Mouse (Mus musculus): Measurements from ENCODE around the gene Lmnb2. TPM values are rescaled to one million over a fixed set of nuclear protein-coding genes. Genes with fewer than 3 reads are reported as not detected.
A peak's percentile ranks its signal among the peaks of the same experiment; 100 is the strongest.

Gene Lmnb2
- polyA plus RNA-seq, 1 experiment from 2014 or later, result 60.4 TPM

DNA sequence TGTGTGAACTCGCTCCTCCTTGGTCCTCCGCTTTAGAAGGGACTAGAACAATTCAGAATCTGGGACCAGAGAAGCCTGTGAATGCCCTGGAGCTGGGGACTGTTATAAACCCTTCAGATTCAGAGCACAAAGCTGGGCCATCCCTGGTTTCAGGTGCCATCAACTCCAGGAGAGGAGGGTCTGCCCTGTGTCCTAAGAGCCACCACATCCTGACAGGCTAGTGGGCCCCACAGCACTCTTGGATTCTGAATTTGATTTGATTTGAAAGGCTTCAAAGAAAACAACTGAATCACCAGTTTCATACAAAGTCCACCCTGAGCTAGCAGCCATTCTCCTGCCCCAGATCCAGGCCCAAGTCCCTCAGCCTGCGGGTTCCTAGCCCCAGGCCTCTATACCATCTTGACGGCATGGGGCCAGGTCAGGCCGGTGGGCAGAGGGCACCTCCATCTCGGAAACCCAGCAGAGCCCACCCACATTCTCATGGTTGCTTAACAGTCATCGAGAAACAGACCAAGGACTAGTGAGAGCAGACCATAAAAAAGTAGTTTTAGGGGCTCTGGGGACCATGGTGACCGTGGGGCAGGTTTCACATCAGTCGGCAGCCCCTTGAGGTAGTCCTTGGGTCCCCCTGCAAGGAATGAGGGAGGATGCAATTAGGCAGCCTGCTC lies 15.6 kb downstream of the Lmnb2 start:
- H3K9ac ChIP-seq, result no peak overlapping the region
- no peak overlapping the region for H3K4me3 ChIP-seq
- H3K27me3 ChIP-seq, result no peaks in the 10 kb centered on the region
- peaks cover 15% of the 10 kb centered on the region for H3K4me1 ChIP-seq
- no peak overlapping the region for H3K27ac ChIP-seq
- H3K36me3 ChIP-seq, result peaks cover 56% of the 10 kb centered on the region
- H3K9me3 ChIP-seq, result no peaks in the 10 kb centered on the region
- H3K4me2 ChIP-seq, result no peak overlapping the region
- no peak for ATAC-seq (ENCODE audit: borderline replicate concordance, extremely low read depth, low FRiP score, low TSS enrichment)
- WGBS, result 89% methylated on average over 9 of the region's 9 CpGs

DNA sequence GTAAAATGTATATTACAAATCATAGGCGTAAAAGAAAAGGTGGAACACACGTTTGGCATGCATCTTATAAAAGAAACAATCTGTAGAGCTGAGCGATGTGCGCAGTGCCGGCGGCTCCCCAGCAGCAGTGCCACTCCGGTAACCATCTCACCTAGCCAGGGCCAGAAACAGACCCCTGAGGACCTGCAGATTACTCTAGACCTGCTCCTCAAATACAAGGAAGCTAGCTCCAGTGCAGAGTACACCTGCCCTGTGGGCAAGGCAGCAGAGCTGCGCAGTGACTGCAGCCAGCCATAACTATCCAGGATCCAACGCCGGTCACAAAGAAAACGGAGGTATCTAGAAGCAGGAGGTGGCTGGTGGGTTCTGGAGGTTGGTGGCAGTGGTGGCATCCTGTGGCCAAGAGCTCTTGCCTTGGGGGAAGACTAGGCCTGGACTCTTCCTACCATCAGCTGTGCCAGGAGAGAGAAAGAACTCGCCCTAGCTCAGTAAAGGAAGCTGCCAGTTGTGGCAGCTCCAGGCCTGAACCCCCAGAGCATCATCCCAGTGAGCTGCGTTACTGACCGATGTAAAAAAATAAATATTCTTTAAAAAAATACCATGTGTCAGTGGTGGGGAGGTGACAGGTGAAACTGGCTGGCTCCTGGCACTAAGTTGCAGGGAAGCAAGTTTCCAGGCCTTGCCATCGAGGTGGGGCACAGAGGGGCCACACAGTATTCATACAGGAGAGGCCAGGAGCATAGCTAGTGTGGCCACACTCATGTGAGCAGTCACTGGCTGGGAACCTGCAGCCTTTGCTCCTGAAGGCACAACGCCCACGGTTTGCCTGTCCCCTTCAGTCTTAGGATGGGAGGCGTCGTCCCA lies 16.4 kb downstream of the Lmnb2 start:
- H3K9me3 ChIP-seq, result no peaks in the 10 kb centered on the region
- no peak overlapping the region; the same call in 1 of the 2 replicates for H3K9ac ChIP-seq
- peak overlapping the region; percentile 39 for H3K4me2 ChIP-seq
- H3K27ac ChIP-seq, result 0 out of 2 replicates have a peak overlapping the region, but pooled peaks have one; percentile 1
- H3K27me3 ChIP-seq, result no peaks in the 10 kb centered on the region
- no peak for ATAC-seq (ENCODE audit: borderline replicate concordance, extremely low read depth, low FRiP score, low TSS enrichment)
- 84% methylated on average over 19 of the region's 19 CpGs for WGBS
- H3K36me3 ChIP-seq, result peaks cover 52% of the 10 kb centered on the region
- H3K4me1 ChIP-seq, result peaks cover 15% of the 10 kb centered on the region
- no peak overlapping the region for H3K4me3 ChIP-seq

DNA sequence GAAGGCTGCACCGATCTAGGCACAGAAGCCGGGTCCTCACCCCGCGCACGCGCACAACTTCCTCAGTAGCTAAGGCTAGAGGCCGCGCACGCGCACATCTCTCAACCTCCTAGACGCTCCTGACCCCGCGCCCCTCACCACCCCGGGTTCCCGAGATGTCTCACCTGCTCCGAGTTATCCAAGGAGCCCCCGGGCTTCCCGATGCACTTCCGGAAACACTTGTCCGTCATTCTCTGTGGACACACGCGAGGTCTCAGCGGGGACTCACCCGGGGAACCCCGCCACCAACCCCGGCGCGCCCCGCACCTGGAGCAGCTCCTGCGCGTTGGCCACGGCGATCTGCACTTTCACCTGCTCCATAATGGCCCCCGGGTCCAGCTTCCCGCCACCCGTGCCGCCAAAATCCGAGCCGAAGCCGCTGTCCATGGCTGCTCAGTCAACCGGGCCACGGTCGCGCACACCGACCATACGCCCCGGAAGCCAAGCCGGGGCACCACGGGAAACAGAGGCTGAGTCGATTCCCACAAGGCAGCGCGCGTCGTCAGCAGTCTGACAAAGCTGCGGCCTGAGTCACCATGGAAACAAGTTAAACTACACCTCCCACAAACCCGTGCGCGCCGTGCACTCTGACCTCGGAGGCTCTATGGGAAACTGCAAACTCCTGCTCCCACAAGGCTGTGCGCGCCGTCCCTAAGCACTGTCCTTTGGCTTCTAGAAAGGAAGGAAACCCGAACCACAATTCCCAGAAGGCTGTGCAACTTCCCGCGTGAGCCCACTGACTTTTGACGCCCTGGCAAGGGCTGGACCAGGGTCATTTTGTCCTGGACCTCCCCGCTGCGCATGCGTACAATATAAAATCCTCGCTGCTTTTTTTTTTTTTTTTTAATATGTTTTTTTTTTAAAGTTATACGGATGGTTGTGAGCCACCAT lies 17.5 kb downstream of the Lmnb2 start, which contains the start of gene Timm13:
TSS of gene Timm13 (minus strand) at position 652 of the 930 bp plus-strand sequence.
- Histone ChIP-seq H3K9me3 (no peaks in the 10 kb centered on the region), H3K9ac (peak within 1 kb of the TSS; percentile 77), H3K4me3 (peak within 1 kb of the TSS; percentile 72), H3K4me1 (peaks cover 15% of the 10 kb centered on the region), H3K27me3 (no peaks in the 10 kb centered on the region), H3K27ac (peak within 1 kb of the TSS; percentile 73), H3K4me2 (peak within 1 kb of the TSS; percentile 90), H3K36me3 (peaks cover 45% of the 10 kb centered on the region)
- peak; percentile 94 for ATAC-seq (ENCODE audit: borderline replicate concordance, extremely low read depth, low FRiP score, low TSS enrichment)
- under 1% methylated on average over 72 of the region's 72 CpGs for WGBS

DNA sequence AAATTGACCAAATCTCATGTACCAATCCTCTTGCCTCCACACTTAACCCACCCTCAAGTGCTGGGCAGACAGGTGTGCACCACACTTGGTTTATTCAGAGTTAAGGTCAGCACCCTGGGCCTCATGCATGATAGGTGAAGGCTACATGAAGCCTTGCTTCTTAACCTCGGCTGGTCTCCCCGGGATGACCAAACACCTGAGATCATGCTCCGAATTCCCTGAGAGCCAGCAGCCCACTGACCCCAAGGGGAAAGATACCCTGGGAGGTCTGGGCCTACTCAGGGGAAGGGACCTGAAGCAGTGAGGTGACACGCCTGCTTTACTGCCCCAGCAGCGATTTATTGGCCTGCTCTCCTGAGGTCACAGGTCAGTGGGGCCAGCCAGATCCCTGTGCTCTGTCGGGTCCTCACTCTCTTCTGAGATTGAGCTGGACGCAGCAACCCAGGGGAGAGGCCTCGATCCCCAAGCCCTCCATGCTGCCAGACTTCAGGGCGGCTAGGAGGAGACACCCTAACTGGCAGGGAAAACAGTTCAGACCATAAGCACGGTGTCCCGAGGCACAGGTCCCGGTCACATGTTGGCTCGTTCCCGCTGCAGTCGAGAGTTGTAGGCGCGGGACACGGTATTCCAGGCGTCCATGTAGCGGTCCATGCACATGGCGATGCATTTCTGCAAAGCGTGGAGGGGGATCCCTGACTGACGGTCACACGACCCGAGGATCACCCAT lies 18.3 kb downstream of the Lmnb2 start:
- 11% methylated on average over 25 of the region's 25 CpGs for WGBS

DNA sequence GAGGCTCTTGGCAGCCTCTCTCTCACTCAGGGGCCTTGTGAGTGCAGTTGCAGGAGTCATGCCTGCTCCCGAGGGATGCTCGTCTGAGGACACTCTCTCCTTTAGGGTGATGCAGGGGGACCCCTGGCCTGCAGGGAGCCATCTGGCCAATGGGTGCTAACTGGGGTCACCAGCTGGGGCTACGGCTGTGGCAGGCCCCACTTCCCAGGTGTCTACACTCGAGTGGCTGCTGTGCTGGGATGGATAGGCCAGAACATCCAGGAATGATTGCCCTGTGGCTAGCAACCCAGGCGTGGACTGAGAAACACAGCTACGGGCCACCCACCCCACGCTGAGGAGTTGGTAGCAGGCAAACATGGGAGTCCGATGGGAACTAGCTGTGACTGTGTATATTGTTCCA lies 19.0 kb downstream of the Lmnb2 start:
- Histone ChIP-seq H3K9ac (no peak overlapping the region), H3K4me3 (peak overlapping the region; percentile 72; the same call in 1 of the 2 replicates)

More for the DNA sequence above, 18.3 kb downstream of the Lmnb2 start:
- H3K4me2 ChIP-seq, result peak overlapping the region; percentile 90
- no peaks in the 10 kb centered on the region for H3K9me3 ChIP-seq
- no peak overlapping the region for H3K27ac ChIP-seq
- peaks cover 15% of the 10 kb centered on the region for H3K4me1 ChIP-seq
- H3K4me3 ChIP-seq, result peak overlapping the region; percentile 72
- H3K9ac ChIP-seq, result peak overlapping the region; percentile 77
- no peak; the same call in 1 of the 2 replicates for ATAC-seq (ENCODE audit: borderline replicate concordance, extremely low read depth, low FRiP score, low TSS enrichment)
- H3K36me3 ChIP-seq, result peaks cover 39% of the 10 kb centered on the region
- H3K27me3 ChIP-seq, result no peaks in the 10 kb centered on the region

DNA sequence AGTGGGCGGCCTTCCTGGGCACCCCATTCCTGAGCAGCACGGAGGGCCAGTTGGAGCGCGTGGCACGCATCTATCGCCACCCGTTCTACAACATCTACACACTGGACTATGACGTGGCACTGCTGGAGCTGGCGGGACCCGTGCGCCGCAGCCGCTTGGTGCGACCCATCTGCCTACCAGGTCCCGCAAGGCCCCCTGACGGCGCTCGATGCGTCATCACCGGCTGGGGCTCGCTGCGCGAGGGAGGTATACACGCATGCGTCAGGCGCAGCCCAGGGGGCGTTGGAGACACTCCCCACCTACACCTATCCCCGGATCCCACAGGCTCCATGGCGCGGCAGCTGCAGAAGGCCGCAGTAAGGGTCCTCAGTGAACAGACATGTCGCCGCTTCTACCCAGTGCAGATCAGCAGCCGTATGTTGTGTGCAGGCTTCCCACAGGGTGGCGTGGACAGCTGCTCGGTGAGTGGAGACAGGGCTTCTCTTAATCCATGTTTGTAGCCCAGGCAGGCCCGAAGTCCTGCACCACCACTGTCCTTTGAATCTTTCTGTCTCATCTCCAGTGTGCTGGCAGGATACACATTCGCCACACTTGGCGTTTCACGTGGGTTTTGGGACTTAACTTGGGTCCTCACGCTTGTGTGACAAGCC lies 20.1 kb downstream of the Lmnb2 start:
- Histone ChIP-seq H3K9ac (no peak overlapping the region), H3K4me1 (peaks cover 15% of the 10 kb centered on the region), H3K9me3 (no peaks in the 10 kb centered on the region), H3K36me3 (peaks cover 21% of the 10 kb centered on the region; the same call in 1 of the 2 replicates), H3K4me3 (no peak overlapping the region), H3K27me3 (no peaks in the 10 kb centered on the region), H3K4me2 (no peak overlapping the region), H3K27ac (no peak overlapping the region)
- 32% methylated on average over 41 of the region's 41 CpGs for WGBS
- no peak for ATAC-seq (ENCODE audit: borderline replicate concordance, extremely low read depth, low FRiP score, low TSS enrichment)

More for the DNA sequence above, 19.0 kb downstream of the Lmnb2 start:
- Histone ChIP-seq H3K9me3 (no peaks in the 10 kb centered on the region), H3K27ac (no peak overlapping the region), H3K4me1 (peaks cover 15% of the 10 kb centered on the region), H3K36me3 (peaks cover 32% of the 10 kb centered on the region), H3K4me2 (peak overlapping the region; percentile 90; the same call in 1 of the 2 replicates), H3K27me3 (no peaks in the 10 kb centered on the region)
- WGBS, result 85% methylated on average over 8 of the region's 8 CpGs
- ATAC-seq (ENCODE audit: borderline replicate concordance, extremely low read depth, low FRiP score, low TSS enrichment), result no peak

DNA sequence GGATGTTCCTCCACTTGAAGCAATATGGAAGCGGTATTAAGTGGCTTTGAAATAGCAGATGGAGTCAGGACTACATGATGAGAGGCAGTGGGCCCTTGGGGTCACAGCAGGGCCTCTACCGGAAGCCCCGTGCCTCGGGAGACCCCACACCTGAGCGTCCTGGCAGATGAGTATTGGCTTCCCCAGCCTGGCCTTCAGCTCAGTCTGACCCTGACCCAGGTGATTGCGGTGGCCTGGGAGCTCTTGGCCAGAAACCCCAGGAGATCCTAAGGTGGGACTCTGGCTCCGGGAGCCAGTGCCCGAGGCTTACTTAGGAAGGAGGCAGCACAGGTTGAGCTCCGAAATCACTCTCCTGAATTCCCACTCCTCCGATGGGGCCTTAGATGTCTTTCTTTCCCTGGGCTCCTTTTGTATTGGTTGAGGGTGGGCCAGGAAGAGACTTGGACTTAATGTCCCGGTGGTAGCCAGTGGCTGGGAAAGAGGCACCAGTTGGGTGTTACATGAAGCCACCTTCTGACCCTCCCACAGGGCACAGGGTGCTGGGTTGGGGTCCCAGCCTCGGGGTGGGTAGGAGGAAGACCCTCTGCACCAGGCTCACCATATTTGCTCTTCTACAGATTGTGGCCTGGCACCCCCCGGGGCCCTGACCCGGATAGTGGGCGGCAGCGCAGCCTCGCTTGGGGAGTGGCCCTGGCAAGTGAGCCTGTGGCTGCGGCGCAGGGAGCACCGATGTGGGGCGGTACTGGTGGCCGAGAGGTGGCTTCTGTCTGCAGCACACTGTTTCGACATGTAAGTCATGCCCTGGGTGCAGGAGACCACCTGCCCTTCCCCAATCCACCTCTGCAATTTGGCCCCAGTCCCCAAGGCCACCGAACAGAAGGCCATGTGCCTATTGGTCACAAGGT lies 21.2 kb downstream of the Lmnb2 start:
- H3K4me2 ChIP-seq, result no peak overlapping the region
- no peak overlapping the region for H3K27ac ChIP-seq
- ATAC-seq (ENCODE audit: borderline replicate concordance, extremely low read depth, low FRiP score, low TSS enrichment), result no peak
- no peaks in the 10 kb centered on the region for H3K9me3 ChIP-seq
- H3K36me3 ChIP-seq, result peaks cover 11% of the 10 kb centered on the region; the same call in 1 of the 2 replicates
- no peak overlapping the region for H3K9ac ChIP-seq
- peaks cover 15% of the 10 kb centered on the region for H3K4me1 ChIP-seq
- no peaks in the 10 kb centered on the region for H3K27me3 ChIP-seq
- no peak overlapping the region for H3K4me3 ChIP-seq
- WGBS, result 66% methylated on average over 24 of the region's 24 CpGs

DNA sequence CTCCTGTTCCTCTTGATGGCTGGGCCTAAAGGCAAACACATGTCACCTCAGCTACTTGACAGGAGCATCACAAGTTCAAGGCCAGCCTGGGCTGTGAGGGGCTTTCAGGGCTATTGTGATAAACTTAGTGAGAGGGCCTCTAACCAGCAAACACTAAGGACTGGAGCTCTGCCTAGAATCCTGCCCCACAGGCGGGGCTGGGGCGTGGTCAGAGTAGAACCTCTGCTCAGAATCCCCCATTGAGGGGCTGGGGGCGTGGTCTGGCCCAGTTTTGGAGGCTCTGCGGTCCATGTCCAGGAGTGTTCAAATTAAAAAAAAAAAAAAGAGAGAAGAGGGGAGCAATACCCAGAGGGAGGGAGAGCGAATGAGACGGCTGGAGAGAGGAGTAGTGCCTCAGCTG lies 22.3 kb downstream of the Lmnb2 start:
- ATAC-seq (ENCODE audit: borderline replicate concordance, extremely low read depth, low FRiP score, low TSS enrichment), result no peak
- Histone ChIP-seq H3K4me2 (no peak overlapping the region), H3K4me3 (no peak overlapping the region), H3K27ac (no peak overlapping the region), H3K27me3 (peaks cover 4% of the 10 kb centered on the region), H3K9ac (no peak overlapping the region), H3K9me3 (no peaks in the 10 kb centered on the region), H3K4me1 (peaks cover 9% of the 10 kb centered on the region), H3K36me3 (peaks cover 10% of the 10 kb centered on the region; the same call in 1 of the 2 replicates)
- 75% methylated on average over 6 of the region's 6 CpGs for WGBS

DNA sequence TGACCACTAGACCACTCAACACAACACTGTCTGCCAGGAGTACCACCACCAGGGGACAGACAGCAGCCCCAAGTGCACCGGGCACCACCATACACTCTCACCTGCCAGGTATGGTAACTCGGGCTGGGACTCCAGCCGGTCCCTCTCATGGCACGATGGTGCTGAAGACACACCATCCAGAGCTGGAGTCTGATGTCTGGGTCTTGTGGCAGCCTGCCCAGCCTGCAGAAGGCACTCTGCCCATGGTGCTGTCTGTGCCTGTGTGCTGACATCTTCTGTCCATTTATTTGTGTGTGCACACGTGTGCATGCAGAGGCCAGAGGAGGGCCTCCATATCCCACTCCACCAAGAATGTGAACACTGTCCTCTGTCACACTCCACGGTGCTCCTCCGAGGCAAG lies 22.9 kb downstream of the Lmnb2 start:
- 77% methylated on average over 7 of the region's 7 CpGs for WGBS
- Histone ChIP-seq H3K4me2 (no peak overlapping the region), H3K36me3 (peaks cover 10% of the 10 kb centered on the region; the same call in 1 of the 2 replicates), H3K9me3 (no peaks in the 10 kb centered on the region), H3K27ac (no peak overlapping the region), H3K9ac (no peak overlapping the region), H3K27me3 (peaks cover 10% of the 10 kb centered on the region), H3K4me3 (no peak overlapping the region), H3K4me1 (peaks cover 9% of the 10 kb centered on the region)
- no peak for ATAC-seq (ENCODE audit: borderline replicate concordance, extremely low read depth, low FRiP score, low TSS enrichment)

DNA sequence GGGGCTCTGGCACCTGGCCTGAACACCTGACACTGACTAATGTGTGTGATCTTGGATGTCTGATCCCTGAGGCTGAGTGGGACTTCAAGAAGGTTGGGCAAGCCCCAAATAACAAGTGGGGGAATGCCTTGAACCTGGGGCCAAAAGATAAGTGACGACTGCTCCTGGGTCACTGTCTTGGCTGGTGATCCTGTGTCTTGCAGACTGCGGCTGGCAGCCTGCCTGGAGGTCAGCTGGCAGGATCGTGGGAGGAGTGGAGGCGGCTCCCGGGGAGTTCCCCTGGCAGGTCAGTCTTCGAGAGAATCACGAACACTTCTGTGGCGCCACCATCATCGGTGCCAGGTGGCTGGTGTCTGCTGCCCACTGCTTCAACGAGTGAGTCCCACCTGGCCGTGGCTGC lies 30.9 kb downstream of the Lmnb2 start:
- 28% methylated on average over 11 of the region's 11 CpGs for WGBS
- no peak for ATAC-seq (ENCODE audit: borderline replicate concordance, extremely low read depth, low FRiP score, low TSS enrichment)

More for the DNA sequence above, 30.9 kb downstream of the Lmnb2 start:
- Histone ChIP-seq H3K9me3 (no peaks in the 10 kb centered on the region), H3K9ac (no peak overlapping the region), H3K27ac (no peak overlapping the region), H3K4me3 (no peak overlapping the region), H3K27me3 (peaks cover 36% of the 10 kb centered on the region), H3K4me1 (0 out of 2 replicates have a peak, but pooled peaks cover 4% of the 10 kb centered on the region), H3K36me3 (no peaks in the 10 kb centered on the region), H3K4me2 (no peak overlapping the region)
